Mouse (Mus musculus): ENCODE data around the gene Hdac2. TPM values are rescaled to one million over a fixed set of nuclear protein-coding genes. Genes with fewer than 3 reads are reported as not detected.

The Hdac2 gene
- 74.8 and 88.2 TPM in 2 replicates for polyA plus RNA-seq (2015; fragmentation: Nextera tagmentation; extraction: Ambion mirVana)

DNA sequence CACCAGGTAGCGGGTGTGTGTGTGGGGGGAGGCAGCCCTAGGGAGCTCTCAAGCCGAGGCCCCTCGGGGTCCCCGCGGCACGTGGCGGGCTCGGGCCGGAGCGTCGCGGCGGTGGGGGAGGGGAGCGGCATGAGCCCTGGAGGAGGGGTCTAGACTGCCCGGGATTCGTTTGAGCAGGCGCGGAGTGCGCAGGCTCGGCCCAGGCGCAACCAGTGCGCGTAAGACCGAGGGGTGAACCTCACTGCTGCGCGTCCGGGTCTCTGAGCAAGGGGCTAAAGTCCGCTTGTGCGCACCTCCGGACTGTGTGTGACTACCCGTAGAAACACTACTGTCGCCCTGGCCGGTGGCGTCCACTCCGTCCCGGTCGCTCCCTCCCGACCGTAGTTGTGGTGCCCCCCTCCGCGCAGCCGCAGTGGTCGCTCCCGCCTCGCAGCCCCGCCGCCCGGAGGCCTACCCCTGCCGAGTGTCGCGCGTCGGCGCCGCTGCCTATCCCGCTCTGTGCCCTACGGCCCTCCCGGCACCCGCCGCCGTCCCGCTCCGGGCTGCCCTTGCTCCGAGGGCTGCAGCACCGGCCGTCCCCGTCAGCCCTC is at the start of gene Hdac2:
Gene Hdac2, plus strand, starts transcription at position 459 of the 590 bp plus-strand sequence.
- Histone ChIP-seq H3K36me3 (no peaks in the 10 kb centered on the region), H3K27ac (peak within 1 kb of the TSS; percentile 85), H3K4me1 (replicated peaks) (peaks cover 26% of the 10 kb centered on the region), H3K9ac (peak within 1 kb of the TSS; percentile 87), H3K9me3 (replicated peaks) (no peaks in the 10 kb centered on the region), H3K27me3 (no peaks in the 10 kb centered on the region), H3K4me3 (replicated peaks) (peak within 1 kb of the TSS; percentile 89), H3K4me2 (peak within 1 kb of the TSS; percentile 85)
- ATAC-seq (ENCODE audit: low read depth), result peak; percentile 93
- under 1% methylated on average over 67 of the region's 67 CpGs for WGBS (ENCODE audit: insufficient replicate concordance)
- peak; percentile 78 for DNase-seq

DNA sequence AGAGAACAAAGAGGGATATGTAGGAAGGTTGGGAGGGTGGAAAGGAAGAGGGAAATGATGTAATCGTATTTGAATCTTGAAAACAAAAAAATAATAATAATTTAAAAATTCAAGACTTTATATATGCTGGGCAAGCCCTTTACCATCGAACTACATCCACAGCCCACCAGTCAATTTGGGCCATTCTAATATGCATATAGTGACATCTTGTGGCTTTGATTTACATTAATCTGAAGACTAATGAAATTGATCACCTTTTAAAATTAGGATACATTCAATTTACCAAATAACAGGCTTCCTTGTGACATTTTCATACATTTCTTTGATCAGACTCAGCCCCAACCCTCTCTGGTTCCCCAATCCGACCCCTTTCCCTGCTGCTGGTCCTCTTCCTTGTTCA is 46.1 kb upstream of the Hdac2 start:
- DNase-seq (no peak), ATAC-seq (ENCODE audit: low read depth) (no peak)
- Histone ChIP-seq H3K9ac (no peak overlapping the region), H3K9me3 (replicated peaks) (no peaks in the 10 kb centered on the region), H3K36me3 (no peaks in the 10 kb centered on the region), H3K27ac (no peak overlapping the region), H3K27me3 (no peaks in the 10 kb centered on the region), H3K4me3 (replicated peaks) (no peak overlapping the region), H3K4me1 (replicated peaks) (no peaks in the 10 kb centered on the region), H3K4me2 (no peak overlapping the region)
- WGBS (ENCODE audit: insufficient replicate concordance), result 44% methylated on average over 3 of the region's 3 CpGs

DNA sequence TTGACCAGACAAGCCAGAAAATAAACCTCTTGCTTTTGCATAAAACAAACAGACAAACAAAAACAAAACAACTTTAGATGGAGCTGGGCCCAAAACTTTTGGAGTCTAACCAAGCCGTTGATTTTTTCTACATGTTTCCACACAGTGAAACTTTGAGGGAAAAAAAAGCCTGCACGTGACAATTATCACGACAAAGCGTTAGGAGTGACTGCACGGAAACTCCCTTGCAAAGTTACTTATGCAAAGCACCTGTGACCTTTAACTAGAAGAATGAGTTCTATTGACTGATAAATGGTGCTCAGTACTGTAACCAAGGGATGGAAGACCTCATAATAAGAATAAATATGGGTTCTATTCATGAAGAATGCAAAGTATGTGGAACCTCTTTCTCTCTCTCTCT is 38.5 kb upstream of the Hdac2 start:
- WGBS (ENCODE audit: insufficient replicate concordance), result 65% methylated on average over 5 of the region's 5 CpGs
- ATAC-seq (ENCODE audit: low read depth), result no peak

DNA sequence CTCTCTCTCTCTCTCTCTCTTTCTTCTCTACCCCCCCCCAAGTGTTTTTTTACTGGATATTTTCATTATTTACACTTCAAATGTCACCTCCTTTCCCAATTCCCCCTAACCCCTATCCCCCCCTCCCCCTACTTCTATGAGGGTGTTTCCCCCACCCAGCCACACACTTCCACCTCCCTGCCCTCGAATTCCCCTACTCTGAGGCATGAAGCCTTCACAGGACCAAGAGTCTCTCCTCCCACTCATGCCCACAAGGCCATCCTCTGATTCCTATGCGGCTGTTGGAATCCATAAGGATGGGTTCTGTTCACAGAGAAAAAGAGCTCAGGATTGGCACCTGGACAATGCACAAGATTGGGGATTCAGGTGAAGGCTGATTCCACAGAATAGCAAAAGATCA is 38.1 kb upstream of the Hdac2 start:
- Histone ChIP-seq H3K27me3 (no peaks in the 10 kb centered on the region), H3K9me3 (replicated peaks) (no peaks in the 10 kb centered on the region), H3K27ac (no peak overlapping the region), H3K4me2 (no peak overlapping the region), H3K4me1 (replicated peaks) (no peaks in the 10 kb centered on the region), H3K4me3 (replicated peaks) (no peak overlapping the region), H3K9ac (no peak overlapping the region), H3K36me3 (no peaks in the 10 kb centered on the region)
- no peak for ATAC-seq (ENCODE audit: low read depth)
- no peak for DNase-seq
- 42% methylated on average over 2 of the region's 2 CpGs for WGBS (ENCODE audit: insufficient replicate concordance)

More for the DNA sequence above, 38.5 kb upstream of the Hdac2 start:
- H3K4me2 ChIP-seq, result no peak overlapping the region
- no peak overlapping the region for H3K27ac ChIP-seq
- no peaks in the 10 kb centered on the region for H3K27me3 ChIP-seq
- H3K36me3 ChIP-seq, result no peaks in the 10 kb centered on the region
- no peaks in the 10 kb centered on the region for H3K9me3 ChIP-seq (replicated peaks)
- H3K9ac ChIP-seq, result no peak overlapping the region
- no peak overlapping the region for H3K4me3 ChIP-seq (replicated peaks)
- no peak for DNase-seq
- H3K4me1 ChIP-seq (replicated peaks), result no peaks in the 10 kb centered on the region

DNA sequence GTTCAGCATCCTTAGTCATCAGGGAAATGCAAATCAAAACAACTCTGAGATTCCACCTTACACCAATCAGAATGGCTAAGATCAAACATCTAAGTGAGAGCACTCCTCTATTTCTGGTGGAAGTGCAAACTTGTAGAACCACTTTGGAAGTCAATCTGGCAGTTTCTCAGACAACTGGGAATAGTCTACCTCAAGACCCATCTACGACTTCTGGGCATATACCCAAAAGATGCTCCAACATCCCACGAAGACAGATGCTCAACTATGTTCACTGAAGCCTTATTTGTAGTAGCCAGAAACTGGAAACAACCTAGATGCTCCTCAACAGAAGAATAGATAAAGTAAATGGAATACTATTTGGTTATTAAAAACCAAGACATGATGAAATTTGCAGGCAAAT is 22.6 kb upstream of the Hdac2 start:
- H3K36me3 ChIP-seq, result no peaks in the 10 kb centered on the region
- no peak for ATAC-seq (ENCODE audit: low read depth)
- WGBS (ENCODE audit: insufficient replicate concordance), result 50% methylated on average over 2 of the region's 2 CpGs
- no peak overlapping the region for H3K4me2 ChIP-seq
- no peaks in the 10 kb centered on the region for H3K9me3 ChIP-seq (replicated peaks)
- no peaks in the 10 kb centered on the region for H3K4me1 ChIP-seq (replicated peaks)
- H3K4me3 ChIP-seq (replicated peaks), result no peak overlapping the region
- no peaks in the 10 kb centered on the region for H3K27me3 ChIP-seq
- H3K27ac ChIP-seq, result no peak overlapping the region
- H3K9ac ChIP-seq, result no peak overlapping the region
- DNase-seq, result no peak

DNA sequence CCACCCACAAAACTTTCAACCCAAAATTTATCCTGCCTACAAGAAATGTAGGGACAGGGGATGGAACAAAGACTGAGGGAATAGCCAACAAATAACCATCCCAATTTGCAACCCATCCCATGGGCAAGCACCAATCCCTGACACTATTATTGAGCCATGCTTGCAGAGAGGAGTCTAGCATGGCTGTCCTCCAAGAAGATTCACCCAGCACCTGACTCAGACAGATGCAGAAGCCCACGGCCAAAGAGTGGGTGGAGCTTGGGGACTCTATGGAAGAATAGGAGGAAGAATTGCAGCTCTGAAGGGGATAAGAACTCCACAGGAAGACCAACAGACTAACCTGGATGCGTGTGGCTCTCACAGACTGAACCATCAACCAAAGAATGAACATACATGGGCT is 21.7 kb upstream of the Hdac2 start:
- Histone ChIP-seq H3K36me3 (no peaks in the 10 kb centered on the region), H3K27me3 (no peaks in the 10 kb centered on the region), H3K4me2 (no peak overlapping the region), H3K4me3 (replicated peaks) (no peak overlapping the region), H3K9ac (no peak overlapping the region), H3K27ac (no peak overlapping the region), H3K4me1 (replicated peaks) (no peaks in the 10 kb centered on the region), H3K9me3 (replicated peaks) (no peaks in the 10 kb centered on the region)
- 37% methylated on average over 2 of the region's 2 CpGs for WGBS (ENCODE audit: insufficient replicate concordance)
- no peak for ATAC-seq (ENCODE audit: low read depth)
- DNase-seq, result no peak

DNA sequence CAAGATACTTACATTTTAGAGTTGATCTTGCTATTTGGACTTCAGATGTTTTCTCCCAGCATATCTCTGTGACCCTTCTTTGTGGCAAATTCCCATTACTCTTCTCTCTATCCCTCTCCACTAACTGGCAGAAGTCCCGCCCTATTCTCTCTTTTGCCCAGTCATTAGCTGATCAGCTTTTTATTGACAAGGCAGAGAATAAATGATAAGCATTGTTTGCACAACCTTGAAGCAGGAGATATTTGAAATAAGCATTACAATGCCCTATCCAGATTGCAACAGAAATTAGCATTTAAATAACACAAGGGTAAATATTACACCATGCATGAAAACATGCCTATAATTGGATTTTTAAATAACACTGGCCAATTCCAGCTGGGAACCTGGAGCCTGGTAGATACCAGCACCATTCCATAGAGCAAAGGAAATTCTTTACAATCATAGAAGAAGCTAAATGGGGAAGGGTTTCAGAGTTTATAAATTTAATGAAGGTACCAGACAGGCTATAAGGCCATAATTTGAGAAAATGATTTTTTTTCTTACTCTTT is 14.7 kb upstream of the Hdac2 start:
- Histone ChIP-seq H3K9me3 (replicated peaks) (no peaks in the 10 kb centered on the region), H3K27me3 (no peaks in the 10 kb centered on the region), H3K4me3 (replicated peaks) (no peak overlapping the region), H3K9ac (no peak overlapping the region), H3K4me2 (no peak overlapping the region), H3K36me3 (no peaks in the 10 kb centered on the region), H3K4me1 (replicated peaks) (no peaks in the 10 kb centered on the region), H3K27ac (no peak overlapping the region)
- 64% methylated on average over 1 of the region's 1 CpGs for WGBS (ENCODE audit: insufficient replicate concordance)
- DNase-seq (no peak), ATAC-seq (ENCODE audit: low read depth) (no peak)

DNA sequence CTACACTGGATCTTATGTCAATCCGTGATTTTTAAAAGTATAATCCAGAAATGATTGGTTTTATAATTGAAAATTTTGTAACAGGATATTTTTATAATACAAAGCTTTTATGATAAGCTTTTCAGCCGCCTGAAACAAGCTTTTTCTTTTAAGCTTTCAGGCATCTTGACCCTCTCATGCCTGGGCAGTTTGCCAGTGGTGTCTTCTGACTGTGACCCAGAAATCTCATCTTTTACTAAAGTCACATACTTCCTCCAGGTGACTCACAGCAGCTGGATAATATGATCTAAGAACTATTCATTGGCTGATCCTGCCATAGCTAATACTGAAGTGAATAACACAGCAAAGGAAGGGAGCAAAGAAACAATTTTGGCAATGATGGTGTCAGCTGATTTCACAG is 9.9 kb upstream of the Hdac2 start:
- WGBS (ENCODE audit: insufficient replicate concordance), result 37% methylated on average over 2 of the region's 2 CpGs

DNA sequence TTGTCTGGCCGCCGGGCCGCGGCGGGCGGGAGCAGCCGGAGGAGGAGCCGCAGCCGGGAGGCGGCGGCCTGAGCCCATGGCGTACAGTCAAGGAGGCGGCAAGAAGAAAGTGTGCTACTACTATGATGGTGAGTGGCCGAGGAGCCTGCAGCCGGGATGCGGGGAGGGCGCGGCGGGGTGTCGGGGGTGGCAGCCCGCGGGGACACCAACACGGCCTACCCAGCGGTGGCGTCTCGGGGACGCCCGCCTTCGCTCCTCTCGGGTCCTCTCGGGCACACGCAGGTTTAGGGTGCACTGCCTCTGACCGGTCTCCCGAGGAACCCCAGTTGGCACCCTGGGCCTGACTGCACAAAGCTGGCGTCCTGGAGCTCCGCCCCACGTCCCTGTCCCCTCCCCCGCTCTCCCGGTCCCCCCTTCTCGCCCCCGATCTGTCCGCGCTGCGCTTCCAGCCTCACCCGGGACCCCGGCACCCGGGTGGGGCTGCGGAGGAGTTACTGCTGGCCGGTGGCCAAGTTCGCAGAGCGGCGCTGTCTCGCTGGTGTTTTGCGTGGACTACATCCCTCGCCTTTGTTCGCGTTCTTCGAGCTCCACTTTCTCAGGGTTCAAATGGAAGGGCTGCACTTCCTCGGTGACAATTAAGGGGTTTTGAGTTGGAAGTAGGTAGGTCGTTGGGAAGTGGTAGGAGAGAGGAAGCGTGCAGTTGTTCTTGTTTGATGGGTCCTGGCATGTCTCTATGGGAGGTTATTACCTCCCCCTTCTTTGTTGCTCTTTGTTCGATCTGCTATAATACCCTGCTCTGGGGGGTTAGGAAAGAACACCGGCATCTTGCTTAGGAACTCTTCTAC is 554 bp downstream of the Hdac2 start:
- Histone ChIP-seq H3K9me3 (replicated peaks) (no peaks in the 10 kb centered on the region), H3K27ac (peak overlapping the region; percentile 85), H3K4me3 (replicated peaks) (peak overlapping the region; percentile 89), H3K27me3 (no peaks in the 10 kb centered on the region), H3K9ac (peak overlapping the region; percentile 87), H3K4me1 (replicated peaks) (peaks cover 26% of the 10 kb centered on the region), H3K4me2 (peak overlapping the region; percentile 85), H3K36me3 (no peaks in the 10 kb centered on the region)
- WGBS (ENCODE audit: insufficient replicate concordance), result under 1% methylated on average over 61 of the region's 63 CpGs
- DNase-seq (no peak), ATAC-seq (ENCODE audit: low read depth) (peak; percentile 77)

More for the DNA sequence above, 9.9 kb upstream of the Hdac2 start:
- no peak for ATAC-seq (ENCODE audit: low read depth)
- DNase-seq, result no peak
- H3K27me3 ChIP-seq, result no peaks in the 10 kb centered on the region
- no peaks in the 10 kb centered on the region for H3K4me1 ChIP-seq (replicated peaks)
- H3K9me3 ChIP-seq (replicated peaks), result no peaks in the 10 kb centered on the region
- no peak overlapping the region for H3K9ac ChIP-seq
- no peak overlapping the region for H3K27ac ChIP-seq
- no peak overlapping the region for H3K4me2 ChIP-seq
- H3K4me3 ChIP-seq (replicated peaks), result no peak overlapping the region
- no peaks in the 10 kb centered on the region for H3K36me3 ChIP-seq

DNA sequence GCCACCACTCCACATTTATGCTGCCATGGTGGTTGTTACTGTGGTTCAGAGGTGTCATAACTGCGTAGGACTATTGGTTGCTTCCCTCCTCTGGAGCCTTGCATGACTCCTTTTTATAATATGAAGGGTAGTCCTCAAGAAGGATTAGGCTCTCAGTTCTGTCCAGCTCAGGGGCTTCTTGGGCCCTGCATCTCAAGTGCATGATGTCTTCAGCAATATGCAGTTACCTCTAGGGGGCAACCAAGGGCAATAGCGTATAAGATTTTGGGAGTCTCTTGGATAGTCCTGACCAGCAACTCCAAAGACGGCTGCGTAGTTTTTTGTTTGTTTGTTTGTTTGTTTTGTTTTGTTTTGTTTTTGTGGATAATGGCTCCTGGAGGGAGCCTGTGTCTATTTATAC is 7.5 kb downstream of the Hdac2 start:
- ATAC-seq (ENCODE audit: low read depth), result no peak
- WGBS (ENCODE audit: insufficient replicate concordance), result 89% methylated on average over 4 of the region's 4 CpGs

DNA sequence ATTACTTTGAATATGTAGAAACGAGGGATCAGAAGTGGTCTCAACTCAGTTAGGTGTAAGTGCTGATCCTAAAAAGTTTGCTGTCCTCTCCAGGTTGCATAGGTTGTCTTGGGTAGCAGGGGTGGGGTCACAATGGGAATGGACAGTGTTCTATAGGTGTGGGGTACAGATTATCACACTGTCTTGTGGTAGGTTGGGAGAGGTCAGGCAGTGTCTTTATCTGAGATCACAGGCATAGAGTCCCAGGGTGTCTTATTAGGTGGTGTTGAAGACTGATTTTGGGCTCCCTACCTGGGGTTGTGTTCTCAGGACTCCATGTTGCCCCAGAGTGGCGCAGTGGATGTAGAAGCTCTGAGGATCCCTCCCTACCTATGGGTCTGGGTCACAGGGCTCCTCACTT is 17.8 kb downstream of the Hdac2 start:
- DNase-seq, result no peak
- 88% methylated on average over 2 of the region's 2 CpGs for WGBS (ENCODE audit: insufficient replicate concordance)
- H3K27me3 ChIP-seq, result no peaks in the 10 kb centered on the region
- H3K4me3 ChIP-seq (replicated peaks), result no peak overlapping the region
- peaks cover 74% of the 10 kb centered on the region for H3K36me3 ChIP-seq
- H3K4me2 ChIP-seq, result no peak overlapping the region
- no peak overlapping the region for H3K27ac ChIP-seq
- peaks cover 3% of the 10 kb centered on the region; the same call in 1 of the 2 replicates for H3K4me1 ChIP-seq (replicated peaks)
- no peak overlapping the region for H3K9ac ChIP-seq
- ATAC-seq (ENCODE audit: low read depth), result peak; percentile 69
- H3K9me3 ChIP-seq (replicated peaks), result no peaks in the 10 kb centered on the region

More for the DNA sequence above, 7.5 kb downstream of the Hdac2 start:
- no peaks in the 10 kb centered on the region for H3K27me3 ChIP-seq
- H3K9me3 ChIP-seq (replicated peaks), result 0 out of 2 replicates have a peak, but pooled peaks cover 6% of the 10 kb centered on the region
- no peak overlapping the region for H3K4me3 ChIP-seq (replicated peaks)
- H3K4me2 ChIP-seq, result no peak overlapping the region
- no peak overlapping the region for H3K27ac ChIP-seq
- no peak overlapping the region for H3K9ac ChIP-seq
- peaks cover 3% of the 10 kb centered on the region for H3K4me1 ChIP-seq (replicated peaks)
- DNase-seq, result no peak
- H3K36me3 ChIP-seq, result peaks cover 8% of the 10 kb centered on the region

Data from liver, embryonic 13.5 days (tissue).